Mouse (Mus musculus): Measurements from ENCODE around the gene Nup107. TPM values are rescaled to one million over a fixed set of nuclear protein-coding genes. Genes with fewer than 3 reads are reported as not detected.
A peak's percentile ranks its signal among the peaks of the same experiment; 100 is the strongest.
"Not testable (repeated sequence)": the region's sequence is repeated elsewhere in the genome, so short reads cannot be mapped to it uniquely, and the experiment has no call there.

The Nup107 gene
- polyA plus RNA-seq, 1 experiment from 2014 or later: 60.6 TPM

DNA sequence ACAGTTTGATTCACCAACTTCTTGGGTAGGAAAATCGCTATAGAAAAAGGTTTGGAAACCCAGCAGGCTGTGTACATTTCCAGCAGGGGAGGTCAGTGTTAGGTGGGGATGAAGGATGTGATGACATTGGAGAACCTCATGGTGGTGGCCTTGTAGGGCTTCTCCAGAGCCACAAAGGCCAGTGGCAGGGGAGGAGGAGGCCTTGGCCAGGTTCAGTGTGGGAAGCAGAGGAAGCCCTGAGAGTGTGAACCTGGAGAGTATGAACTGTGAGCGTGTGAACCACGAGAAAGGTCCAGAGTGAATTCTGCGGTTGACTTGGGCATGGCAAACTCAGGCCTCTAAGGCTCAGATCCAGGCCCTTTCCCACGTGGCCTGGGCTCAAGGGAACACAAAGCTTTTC lies 63.9 kb downstream of the Nup107 start:
- Histone ChIP-seq H3K9ac (no peak overlapping the region), H3K4me2 (no peak overlapping the region), H3K4me3 (no peak overlapping the region), H3K27me3 (no peaks in the 10 kb centered on the region), H3K27ac (no peak overlapping the region), H3K9me3 (no peaks in the 10 kb centered on the region), H3K4me1 (no peaks in the 10 kb centered on the region), H3K36me3 (peaks cover 6% of the 10 kb centered on the region)
- ATAC-seq (ENCODE audit: insufficient number of reproducible peaks, insufficient read depth, low FRiP score, low TSS enrichment, low read depth): no peak
- 81% methylated on average over 5 of the region's 5 CpGs for WGBS

DNA sequence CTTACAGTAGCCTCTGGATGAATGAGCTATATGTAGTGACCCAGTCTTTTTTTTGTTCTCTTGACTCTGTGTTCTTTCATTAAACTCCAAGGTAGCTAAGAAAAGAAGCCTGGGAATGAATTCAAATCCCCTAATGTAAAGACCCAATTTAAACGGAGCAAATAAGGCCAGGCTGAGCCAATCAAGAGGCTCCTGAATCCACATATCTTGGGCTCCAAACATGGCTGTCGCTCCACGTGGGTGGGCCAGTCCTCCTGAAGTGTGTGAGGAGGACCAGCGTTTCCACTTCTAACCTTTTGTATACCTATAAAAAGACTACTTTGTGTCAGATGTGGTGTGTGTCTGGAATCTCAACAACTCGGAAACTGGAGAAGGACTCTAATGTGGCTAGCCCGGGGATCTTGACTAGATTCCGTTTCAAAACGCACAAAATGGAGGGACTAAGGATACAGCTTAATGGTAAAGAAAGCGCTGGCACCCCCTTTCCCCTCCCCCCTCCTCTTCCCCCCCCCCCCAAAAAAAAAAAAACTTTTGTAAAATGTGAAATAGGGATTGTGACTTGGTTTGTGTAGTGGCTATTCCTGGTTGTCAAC lies 64.9 kb downstream of the Nup107 start:
- WGBS: 78% methylated on average over 9 of the region's 9 CpGs
- Histone ChIP-seq H3K9ac (no peak overlapping the region), H3K9me3 (no peaks in the 10 kb centered on the region), H3K4me2 (no peak overlapping the region), H3K36me3 (peaks cover 1% of the 10 kb centered on the region; the same call in 1 of the 2 replicates), H3K27me3 (no peaks in the 10 kb centered on the region), H3K4me1 (no peaks in the 10 kb centered on the region), H3K27ac (no peak overlapping the region), H3K4me3 (no peak overlapping the region)
- ATAC-seq (ENCODE audit: insufficient number of reproducible peaks, insufficient read depth, low FRiP score, low TSS enrichment, low read depth): no peak

DNA sequence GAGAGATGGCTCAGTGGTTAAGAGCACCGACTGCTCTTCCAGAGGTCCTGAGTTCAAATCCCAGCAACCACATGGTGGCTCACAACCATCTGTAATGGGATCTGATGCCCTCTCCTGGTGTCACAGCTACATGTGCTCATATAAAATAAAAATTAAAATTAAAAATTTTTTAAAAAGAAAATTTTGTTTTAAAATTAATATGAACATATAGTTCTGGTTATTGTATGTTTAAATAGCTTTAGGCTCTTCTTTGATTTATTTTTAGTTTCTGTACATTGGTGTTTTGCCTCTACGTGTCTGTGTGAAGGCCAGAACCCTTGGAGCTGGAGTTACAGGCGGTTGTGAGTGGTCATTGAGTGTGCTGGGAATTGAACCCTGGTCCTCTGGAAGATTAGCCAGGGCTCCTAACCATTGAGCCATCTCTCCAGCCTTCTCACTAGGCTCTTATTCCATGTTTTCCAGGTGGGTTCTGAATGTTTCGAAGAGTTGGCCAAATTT lies 65.6 kb downstream of the Nup107 start:
- H3K9me3 ChIP-seq: no peaks in the 10 kb centered on the region
- H3K27me3 ChIP-seq: no peaks in the 10 kb centered on the region
- H3K36me3 ChIP-seq: no peaks in the 10 kb centered on the region
- no peak overlapping the region for H3K27ac ChIP-seq
- H3K4me1 ChIP-seq: no peaks in the 10 kb centered on the region
- H3K4me2 ChIP-seq: no peak overlapping the region
- H3K4me3 ChIP-seq: no peak overlapping the region
- no peak overlapping the region for H3K9ac ChIP-seq
- WGBS: 93% methylated on average over 4 of the region's 4 CpGs
- ATAC-seq (ENCODE audit: insufficient number of reproducible peaks, insufficient read depth, low FRiP score, low TSS enrichment, low read depth): no peak

DNA sequence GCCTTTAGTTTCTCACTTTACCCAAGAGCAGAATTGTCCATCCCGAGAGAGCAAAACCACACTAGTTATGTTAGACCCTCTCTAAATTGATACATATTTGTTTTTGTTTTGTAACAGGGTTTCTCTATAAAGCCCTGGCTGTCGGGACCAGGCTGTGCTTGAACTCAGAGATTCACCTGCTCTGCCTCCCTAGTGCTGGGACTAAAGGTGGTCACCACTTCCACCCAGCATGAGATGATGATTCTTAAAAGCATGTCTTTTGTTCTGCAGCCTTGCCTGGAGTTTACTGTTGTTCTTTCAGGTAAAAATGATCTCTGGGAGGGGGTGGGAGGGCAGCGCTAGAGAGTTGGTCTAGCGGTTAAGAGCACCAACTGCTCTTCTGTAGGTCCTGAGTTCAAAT lies 66.2 kb downstream of the Nup107 start:
- WGBS: 86% methylated on average over 4 of the region's 4 CpGs
- H3K4me2 ChIP-seq: no peak overlapping the region
- H3K27me3 ChIP-seq: no peaks in the 10 kb centered on the region
- H3K9ac ChIP-seq: no peak overlapping the region
- no peaks in the 10 kb centered on the region for H3K4me1 ChIP-seq
- no peaks in the 10 kb centered on the region for H3K9me3 ChIP-seq
- H3K4me3 ChIP-seq: no peak overlapping the region
- no peak for ATAC-seq (ENCODE audit: insufficient number of reproducible peaks, insufficient read depth, low FRiP score, low TSS enrichment, low read depth)
- H3K27ac ChIP-seq: no peak overlapping the region
- no peaks in the 10 kb centered on the region for H3K36me3 ChIP-seq

DNA sequence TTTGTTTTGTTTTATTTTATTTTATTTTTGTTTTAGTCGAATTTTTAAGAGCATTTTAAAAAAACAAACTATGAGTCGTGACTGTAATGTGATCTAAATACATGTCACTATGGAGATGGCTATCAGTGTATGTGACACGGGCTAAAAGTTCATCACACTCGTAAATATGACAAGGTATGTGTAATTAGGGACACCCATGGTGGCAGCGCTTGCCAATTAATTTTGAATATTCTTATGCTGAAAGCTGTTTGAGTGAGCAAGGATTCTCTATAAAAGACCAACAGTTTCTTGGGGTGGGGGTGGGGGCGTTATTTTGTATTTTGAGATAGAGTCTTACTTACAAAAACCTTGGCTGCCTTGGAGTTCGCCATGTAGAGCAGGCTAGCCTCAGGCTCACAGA lies 66.8 kb downstream of the Nup107 start:
- no peaks in the 10 kb centered on the region for H3K9me3 ChIP-seq
- H3K4me3 ChIP-seq: no peak overlapping the region
- H3K9ac ChIP-seq: no peak overlapping the region
- no peaks in the 10 kb centered on the region for H3K4me1 ChIP-seq
- ATAC-seq (ENCODE audit: insufficient number of reproducible peaks, insufficient read depth, low FRiP score, low TSS enrichment, low read depth): no peak
- H3K27me3 ChIP-seq: no peaks in the 10 kb centered on the region
- WGBS: 71% methylated on average over 7 of the region's 7 CpGs
- no peak overlapping the region for H3K4me2 ChIP-seq
- H3K27ac ChIP-seq: 0 out of 2 replicates have a peak overlapping the region, but pooled peaks have one; percentile 51
- no peaks in the 10 kb centered on the region for H3K36me3 ChIP-seq

DNA sequence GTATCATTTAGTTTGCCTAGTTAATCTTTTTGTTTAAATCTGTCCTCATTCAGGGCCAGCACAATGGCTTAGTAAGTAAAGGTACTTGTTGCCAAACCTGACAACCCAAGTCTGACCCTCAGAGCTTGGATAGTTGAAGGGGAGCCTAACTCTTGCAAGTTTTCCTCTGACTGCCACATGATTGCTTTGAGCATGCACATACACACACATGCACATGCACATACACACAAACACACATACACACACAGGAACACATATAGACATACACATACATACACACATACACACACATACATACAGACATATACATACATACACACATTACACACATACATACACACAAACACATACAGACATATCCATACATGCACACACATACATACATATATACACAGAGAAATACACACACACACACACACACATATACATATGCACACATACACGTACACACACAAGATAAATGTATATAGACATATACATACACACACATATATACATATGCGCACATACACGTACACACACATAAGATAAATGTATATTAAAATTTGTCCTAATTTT lies 67.6 kb downstream of the Nup107 start:
- H3K4me2 ChIP-seq: no peak overlapping the region
- no peak overlapping the region for H3K9ac ChIP-seq
- H3K9me3 ChIP-seq: no peaks in the 10 kb centered on the region
- no peak overlapping the region for H3K27ac ChIP-seq
- H3K36me3 ChIP-seq: no peaks in the 10 kb centered on the region
- no peaks in the 10 kb centered on the region for H3K27me3 ChIP-seq
- no peak overlapping the region for H3K4me3 ChIP-seq
- no peak for ATAC-seq (ENCODE audit: insufficient number of reproducible peaks, insufficient read depth, low FRiP score, low TSS enrichment, low read depth)
- no peaks in the 10 kb centered on the region for H3K4me1 ChIP-seq
- WGBS: 94% methylated on average over 3 of the region's 3 CpGs

DNA sequence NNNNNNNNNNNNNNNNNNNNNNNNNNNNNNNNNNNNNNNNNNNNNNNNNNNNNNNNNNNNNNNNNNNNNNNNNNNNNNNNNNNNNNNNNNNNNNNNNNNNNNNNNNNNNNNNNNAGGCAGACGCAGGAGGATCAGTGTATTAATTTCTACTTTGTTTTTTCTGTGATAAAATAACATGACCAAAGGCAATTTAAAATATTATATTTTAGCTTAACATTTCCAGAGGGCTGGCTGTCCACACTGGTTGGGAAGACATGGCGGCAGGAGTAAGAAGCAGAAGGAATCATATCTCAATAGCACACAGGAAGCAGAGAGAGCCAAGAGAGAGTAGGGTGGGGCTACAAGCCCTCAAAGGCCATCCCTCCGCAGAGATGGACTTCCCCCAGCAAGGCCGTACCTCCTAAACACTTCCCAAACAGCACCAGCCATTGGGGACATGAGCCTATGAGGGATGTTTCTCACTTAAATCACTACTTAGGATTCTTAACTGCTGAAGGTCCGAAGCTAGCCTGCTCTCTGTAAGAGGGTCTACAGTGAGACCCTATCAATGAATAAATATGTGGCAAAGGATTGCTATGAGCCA lies 68.3 kb downstream of the Nup107 start:
- WGBS: 78% methylated on average over 5 of the region's 5 CpGs
- H3K27ac ChIP-seq: no peak overlapping the region
- H3K9me3 ChIP-seq: no peaks in the 10 kb centered on the region
- no peak overlapping the region for H3K9ac ChIP-seq
- no peak overlapping the region for H3K4me2 ChIP-seq
- H3K36me3 ChIP-seq: no peaks in the 10 kb centered on the region
- no peaks in the 10 kb centered on the region for H3K4me1 ChIP-seq
- H3K27me3 ChIP-seq: no peaks in the 10 kb centered on the region
- ATAC-seq (ENCODE audit: insufficient number of reproducible peaks, insufficient read depth, low FRiP score, low TSS enrichment, low read depth): no peak
- no peak overlapping the region for H3K4me3 ChIP-seq

DNA sequence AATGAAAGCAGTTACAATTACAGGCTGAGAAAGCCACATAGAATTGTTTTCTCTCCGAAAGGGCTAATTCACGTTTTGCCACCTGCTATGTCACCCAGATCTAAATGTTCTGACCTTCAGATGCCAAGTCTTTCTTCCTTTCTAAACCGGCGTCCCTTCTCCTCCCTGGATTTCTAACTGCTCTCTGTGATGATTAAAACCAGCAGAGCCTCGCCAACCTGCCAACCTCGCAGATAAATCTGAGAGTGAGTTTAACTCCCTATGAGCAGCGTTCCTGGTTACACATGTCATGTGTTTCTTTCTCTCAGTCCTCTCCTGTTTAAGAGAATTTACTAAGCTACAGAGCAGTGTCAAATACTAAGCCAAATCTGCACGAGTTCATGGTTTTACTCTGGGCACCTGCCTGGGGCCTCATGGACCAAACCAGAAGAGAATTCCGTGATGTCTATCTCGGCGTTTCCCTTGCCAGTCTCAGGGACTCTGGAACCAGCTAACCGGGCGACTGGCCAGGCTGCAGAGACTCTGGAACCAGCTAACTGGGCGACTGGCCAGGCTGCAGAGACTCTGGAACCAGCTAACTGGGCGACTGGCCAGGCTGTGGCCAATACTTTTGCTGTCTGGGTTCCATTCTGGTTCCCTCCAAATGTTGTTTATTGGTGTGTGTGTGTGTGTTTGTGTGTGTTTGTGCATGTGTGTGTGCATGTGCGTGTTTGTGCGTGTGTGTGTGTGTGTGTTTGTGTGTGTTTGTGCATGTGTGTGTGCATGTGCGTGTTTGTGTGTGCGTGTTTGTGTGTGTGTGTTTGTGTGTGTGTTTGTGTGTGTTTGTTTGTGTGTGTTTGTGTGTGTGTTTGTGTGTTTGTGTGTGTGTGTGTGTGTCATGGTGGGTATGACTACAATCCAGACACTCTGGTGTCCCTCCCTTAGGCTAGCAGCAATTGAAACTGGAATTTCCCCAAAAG lies 74.1 kb downstream of the Nup107 start:
- Histone ChIP-seq H3K4me3 (no peak overlapping the region), H3K27me3 (no peaks in the 10 kb centered on the region), H3K9me3 (no peaks in the 10 kb centered on the region), H3K27ac (no peak overlapping the region), H3K36me3 (no peaks in the 10 kb centered on the region), H3K4me2 (peak overlapping the region; percentile 20; the same call in 1 of the 2 replicates), H3K4me1 (peaks cover 15% of the 10 kb centered on the region), H3K9ac (no peak overlapping the region)
- no peak for ATAC-seq (ENCODE audit: insufficient number of reproducible peaks, insufficient read depth, low FRiP score, low TSS enrichment, low read depth)
- WGBS: 50% methylated on average over 19 of the region's 19 CpGs

DNA sequence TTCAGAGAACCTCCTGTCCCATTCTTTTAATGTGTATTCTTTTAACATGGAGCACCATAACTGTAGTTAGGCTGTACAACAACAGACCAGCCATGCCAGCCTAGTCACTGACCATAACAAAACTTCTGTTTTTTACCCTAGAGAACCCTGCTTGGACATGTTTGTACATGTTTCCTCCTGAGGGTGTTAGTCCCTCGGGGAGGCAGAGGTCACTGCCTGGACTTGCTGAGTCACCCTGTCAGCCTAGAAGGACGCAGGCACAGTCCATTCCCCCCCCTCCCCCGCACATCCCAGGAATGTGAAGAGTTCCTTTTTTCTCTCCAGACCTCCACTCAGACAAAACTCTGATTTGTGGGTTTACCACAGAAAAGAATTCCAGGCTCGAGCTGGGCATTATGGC lies 74.9 kb downstream of the Nup107 start:
- H3K9me3 ChIP-seq: no peaks in the 10 kb centered on the region
- no peak for ATAC-seq (ENCODE audit: insufficient number of reproducible peaks, insufficient read depth, low FRiP score, low TSS enrichment, low read depth)
- 7% methylated on average over 4 of the region's 4 CpGs for WGBS
- H3K36me3 ChIP-seq: no peaks in the 10 kb centered on the region
- H3K4me1 ChIP-seq: peaks cover 15% of the 10 kb centered on the region
- H3K4me3 ChIP-seq: no peak overlapping the region
- no peaks in the 10 kb centered on the region for H3K27me3 ChIP-seq
- no peak overlapping the region for H3K27ac ChIP-seq
- peak overlapping the region; percentile 20; the same call in 1 of the 2 replicates for H3K4me2 ChIP-seq
- H3K9ac ChIP-seq: no peak overlapping the region

DNA sequence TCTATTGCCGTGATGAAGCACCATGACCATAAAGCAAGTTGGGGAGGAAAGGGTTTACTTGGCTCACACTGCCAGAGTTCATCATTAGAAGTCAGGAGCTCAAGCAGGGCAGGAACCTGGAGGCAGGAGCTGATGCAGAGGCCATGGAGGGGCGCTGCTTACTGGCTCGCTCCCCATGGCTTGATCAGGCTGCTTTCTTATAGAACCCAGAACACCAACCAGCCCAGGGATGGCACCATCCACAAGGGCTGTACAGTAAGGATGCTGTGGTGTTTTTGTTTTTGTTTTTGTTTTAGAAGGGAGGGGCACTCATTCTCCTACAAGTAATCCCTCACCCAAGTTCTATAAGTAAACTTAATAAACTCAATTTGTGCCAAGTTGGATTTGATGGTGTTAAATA lies 75.8 kb downstream of the Nup107 start:
- Histone ChIP-seq H3K4me1 (peaks cover 15% of the 10 kb centered on the region), H3K4me2 (no peak overlapping the region), H3K27ac (no peak overlapping the region), H3K27me3 (no peaks in the 10 kb centered on the region), H3K4me3 (no peak overlapping the region), H3K36me3 (no peaks in the 10 kb centered on the region), H3K9me3 (no peaks in the 10 kb centered on the region), H3K9ac (no peak overlapping the region)
- no peak for ATAC-seq (ENCODE audit: insufficient number of reproducible peaks, insufficient read depth, low FRiP score, low TSS enrichment, low read depth)
- 90% methylated on average over 3 of the region's 3 CpGs for WGBS

DNA sequence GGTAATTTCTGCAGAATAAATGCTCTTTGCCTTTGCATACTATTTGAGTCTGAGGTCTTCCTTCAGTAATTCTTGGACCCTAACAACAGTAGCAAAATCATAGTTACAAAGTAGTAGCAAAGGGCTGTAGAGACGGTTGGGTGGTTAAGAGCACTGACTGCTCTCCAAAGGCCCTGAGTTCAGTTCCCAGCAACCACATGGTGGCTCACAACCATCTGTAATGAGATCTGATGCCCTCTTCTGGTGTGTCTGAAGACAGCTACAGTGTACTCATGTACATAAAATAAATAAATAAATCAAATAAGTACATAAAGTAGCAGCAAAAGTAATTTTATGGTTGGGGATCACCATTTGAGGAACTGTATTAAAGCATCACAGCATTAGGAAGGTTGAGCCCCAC lies 76.9 kb downstream of the Nup107 start:
- H3K27ac ChIP-seq; H3K27me3 ChIP-seq; H3K4me2 ChIP-seq; ATAC-seq (ENCODE audit: insufficient number of reproducible peaks, insufficient read depth, low FRiP score, low TSS enrichment, low read depth); H3K36me3 ChIP-seq; H3K4me3 ChIP-seq; H3K9me3 ChIP-seq; H3K9ac ChIP-seq: not testable (repeated sequence)
- 90% methylated on average over 1 of the region's 1 CpGs for WGBS
- peaks cover 15% of the 10 kb centered on the region for H3K4me1 ChIP-seq
